Mouse (Mus musculus): Measurements from ENCODE around the gene Trim50. TPM values are rescaled to one million over a fixed set of nuclear protein-coding genes. Genes with fewer than 3 reads are reported as not detected.
"Not testable (repeated sequence)": the region's sequence is repeated elsewhere in the genome, so short reads cannot be mapped to it uniquely, and the experiment has no call there.

The Trim50 gene
- polyA plus RNA-seq, 1 experiment from 2014 or later, result not detected

DNA sequence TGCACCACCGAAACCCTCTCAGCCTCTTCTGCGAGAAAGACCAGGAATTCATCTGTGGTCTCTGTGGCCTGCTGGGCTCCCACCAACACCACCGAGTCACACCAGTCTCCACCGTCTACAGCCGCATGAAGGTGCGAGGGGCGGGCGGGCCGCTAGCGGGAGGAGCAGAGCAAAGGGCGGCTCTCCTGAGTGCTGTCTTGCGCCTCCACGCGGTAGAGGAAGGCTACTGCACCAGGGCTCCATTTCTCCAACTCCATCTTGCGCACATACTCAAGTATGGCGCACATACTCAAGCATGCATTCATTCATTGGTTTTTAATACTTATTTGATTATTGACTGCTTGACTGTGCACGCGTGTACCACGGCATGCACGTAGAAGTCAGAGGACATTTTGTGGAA is 469 bp downstream of the Trim50 start:
- Histone ChIP-seq H3K36me3 (ENCODE audit: inconsistent target) (no peaks in the 10 kb centered on the region), H3K4me3 (ENCODE audit: inconsistent target) (no peak overlapping the region), H3K79me2 (ENCODE audit: inconsistent target) (no peaks in the 10 kb centered on the region), H3K27ac (no peak overlapping the region)
- 35% methylated on average over 20 of the region's 20 CpGs for WGBS (ENCODE audit: missing documents)

DNA sequence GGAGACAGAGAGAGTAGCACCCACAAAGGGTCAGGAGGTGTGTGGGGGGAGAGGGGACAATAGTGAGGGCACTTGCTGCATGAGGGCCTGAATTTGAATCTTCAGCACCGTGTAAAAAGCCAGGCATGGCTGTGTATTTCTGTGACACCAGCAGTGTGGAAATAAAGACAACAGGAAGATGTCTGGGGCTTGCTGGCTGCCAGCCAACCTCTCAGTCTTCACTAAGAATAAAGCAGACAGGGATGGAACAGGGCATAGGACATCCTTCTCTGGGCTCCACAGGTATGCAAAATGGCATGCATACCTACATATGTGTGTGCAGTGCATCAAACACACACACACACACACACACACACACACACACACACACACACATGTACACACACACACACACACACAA is 3.0 kb downstream of the Trim50 start:
- Histone ChIP-seq H3K4me3 (ENCODE audit: inconsistent target) (no peak overlapping the region), H3K36me3 (ENCODE audit: inconsistent target) (no peaks in the 10 kb centered on the region), H3K27ac (no peak overlapping the region), H3K79me2 (ENCODE audit: inconsistent target) (no peaks in the 10 kb centered on the region)
- 27% methylated on average over 1 of the region's 1 CpGs for WGBS (ENCODE audit: missing documents)

- Histone ChIP-seq H3K4me3 (ENCODE audit: inconsistent target) (no peak overlapping the region), H3K36me3 (ENCODE audit: inconsistent target) (no peaks in the 10 kb centered on the region), H3K79me2 (ENCODE audit: inconsistent target) (no peaks in the 10 kb centered on the region), H3K27ac (no peak overlapping the region)
- WGBS (ENCODE audit: missing documents), result 66% methylated on average over 2 of the region's 2 CpGs
Measured at GRCm38 (mm10) chr5:135357556-135357955, 4.5 kb downstream of the Trim50 start.

DNA sequence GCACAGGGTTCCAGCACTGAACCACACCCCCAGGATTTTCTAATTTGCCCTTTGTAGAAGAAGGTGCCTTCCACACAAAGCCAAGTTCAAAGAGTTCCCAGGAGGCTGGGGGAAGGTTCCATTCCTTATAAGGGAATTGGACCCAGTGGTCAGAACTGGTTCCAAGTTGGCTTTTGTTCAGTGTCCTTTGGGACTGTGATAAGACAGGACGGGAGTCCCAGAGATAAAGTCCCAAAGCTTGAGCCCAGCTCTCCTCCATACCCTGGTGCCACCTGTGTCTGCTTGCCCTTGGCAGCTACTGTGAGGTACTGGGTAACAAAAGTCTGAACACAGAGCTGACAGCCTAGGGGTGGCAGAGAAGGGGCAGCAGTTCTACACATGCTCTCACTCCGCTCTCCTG is 6.7 kb downstream of the Trim50 start:
- WGBS (ENCODE audit: missing documents), result 91% methylated on average over 2 of the region's 2 CpGs
- Histone ChIP-seq H3K79me2 (ENCODE audit: inconsistent target) (no peaks in the 10 kb centered on the region), H3K27ac (no peak overlapping the region), H3K4me3 (ENCODE audit: inconsistent target) (no peak overlapping the region), H3K36me3 (ENCODE audit: inconsistent target) (no peaks in the 10 kb centered on the region)

DNA sequence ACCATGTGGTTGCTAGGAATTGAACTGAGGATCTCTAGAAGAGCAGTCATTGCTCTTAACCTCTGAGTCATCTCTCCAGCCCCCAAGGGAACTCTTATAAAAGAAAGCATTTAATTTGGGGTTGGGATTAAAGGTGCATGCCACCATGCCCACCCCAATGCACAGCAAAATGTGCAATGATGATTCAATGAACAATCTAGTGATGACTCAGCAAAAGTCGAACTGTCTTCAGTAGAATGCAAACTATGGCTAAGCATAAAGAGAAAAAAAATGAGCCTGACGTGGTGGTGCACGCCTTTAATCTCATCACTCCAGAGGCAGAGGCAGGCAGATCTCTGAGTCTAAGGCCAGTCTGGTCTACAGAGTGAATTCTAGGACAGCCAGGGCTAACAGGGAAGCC is 9.5 kb downstream of the Trim50 start:
- H3K36me3 ChIP-seq (ENCODE audit: inconsistent target), result no peaks in the 10 kb centered on the region
- H3K4me3 ChIP-seq (ENCODE audit: inconsistent target), result no peak overlapping the region
- 74% methylated on average over 3 of the region's 3 CpGs for WGBS (ENCODE audit: missing documents)
- no peak overlapping the region for H3K27ac ChIP-seq
- no peaks in the 10 kb centered on the region for H3K79me2 ChIP-seq (ENCODE audit: inconsistent target)

GRCm38 (mm10) chr5:135363540-135363939 is 10.4 kb downstream of the Trim50 start:
- WGBS (ENCODE audit: missing documents), result 42% methylated on average over 12 of the region's 12 CpGs
- no peak overlapping the region for H3K27ac ChIP-seq
- H3K4me3 ChIP-seq (ENCODE audit: inconsistent target), result no peak overlapping the region

DNA sequence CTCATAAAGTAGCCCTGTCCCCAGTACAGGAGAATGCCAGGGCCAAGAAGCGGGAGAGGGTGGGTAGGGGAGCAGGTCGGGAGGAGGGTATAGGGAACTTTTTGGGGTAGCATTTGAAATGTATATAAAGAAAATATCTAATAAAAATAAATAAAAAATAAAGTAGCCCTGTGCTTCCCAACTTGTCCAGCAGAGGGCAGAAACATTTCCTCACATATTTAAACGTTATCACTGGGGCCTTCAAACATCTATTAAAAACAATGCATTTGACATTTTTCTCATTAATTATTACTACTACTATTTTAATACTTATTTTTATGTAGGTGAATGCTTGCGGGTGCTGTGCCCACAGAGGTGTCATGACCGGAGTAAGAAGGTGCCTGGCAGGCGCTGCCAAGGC is 14.7 kb downstream of the Trim50 start:
- H3K36me3 ChIP-seq (ENCODE audit: inconsistent target), result no peaks in the 10 kb centered on the region
- WGBS (ENCODE audit: missing documents), result 52% methylated on average over 6 of the region's 6 CpGs

More at GRCm38 (mm10) chr5:135363540-135363939, 10.4 kb downstream of the Trim50 start:
- Histone ChIP-seq H3K36me3 (ENCODE audit: inconsistent target) (no peaks in the 10 kb centered on the region), H3K79me2 (ENCODE audit: inconsistent target) (no peaks in the 10 kb centered on the region)

GRCm38 (mm10) chr5:135368312-135368711 is 15.2 kb downstream of the Trim50 start:
- Histone ChIP-seq H3K36me3 (ENCODE audit: inconsistent target) (no peaks in the 10 kb centered on the region), H3K79me2 (ENCODE audit: inconsistent target) (peaks cover 7% of the 10 kb centered on the region; the same call in 1 of the 2 replicates), H3K4me3 (ENCODE audit: inconsistent target) (no peak overlapping the region), H3K27ac (no peak overlapping the region)
- 81% methylated on average over 4 of the region's 6 CpGs for WGBS (ENCODE audit: missing documents)

More for the DNA sequence above, 14.7 kb downstream of the Trim50 start:
- H3K4me3 ChIP-seq (ENCODE audit: inconsistent target), result no peak overlapping the region
- no peak overlapping the region for H3K27ac ChIP-seq
- H3K79me2 ChIP-seq (ENCODE audit: inconsistent target), result peaks cover 7% of the 10 kb centered on the region; the same call in 1 of the 2 replicates

- not testable (repeated sequence) for H3K79me2 ChIP-seq (ENCODE audit: inconsistent target); H3K36me3 ChIP-seq (ENCODE audit: inconsistent target)
- WGBS (ENCODE audit: missing documents), result 64% methylated on average over 7 of the region's 9 CpGs
- peak overlapping the region; percentile 72 for H3K4me3 ChIP-seq (ENCODE audit: inconsistent target)
- peak overlapping the region; percentile 73 for H3K27ac ChIP-seq
Measured at GRCm38 (mm10) chr5:135369196-135369595, 16.1 kb downstream of the Trim50 start.

GRCm38 (mm10) chr5:135369787-135370654 is 16.9 kb downstream of the Trim50 start, which contains the start of gene Nsun5:
Nsun5 (plus strand) TSS chr5:135369953.
- H3K4me3 ChIP-seq (ENCODE audit: inconsistent target), result peak within 1 kb of the TSS; percentile 72
- H3K79me2 ChIP-seq (ENCODE audit: inconsistent target), result peaks cover 7% of the 10 kb centered on the region; the same call in 1 of the 2 replicates
- WGBS (ENCODE audit: missing documents), result 1% methylated on average over 64 of the region's 64 CpGs
- peaks cover 11% of the 10 kb centered on the region for H3K36me3 ChIP-seq (ENCODE audit: inconsistent target)
- peak within 1 kb of the TSS; percentile 73 for H3K27ac ChIP-seq

DNA sequence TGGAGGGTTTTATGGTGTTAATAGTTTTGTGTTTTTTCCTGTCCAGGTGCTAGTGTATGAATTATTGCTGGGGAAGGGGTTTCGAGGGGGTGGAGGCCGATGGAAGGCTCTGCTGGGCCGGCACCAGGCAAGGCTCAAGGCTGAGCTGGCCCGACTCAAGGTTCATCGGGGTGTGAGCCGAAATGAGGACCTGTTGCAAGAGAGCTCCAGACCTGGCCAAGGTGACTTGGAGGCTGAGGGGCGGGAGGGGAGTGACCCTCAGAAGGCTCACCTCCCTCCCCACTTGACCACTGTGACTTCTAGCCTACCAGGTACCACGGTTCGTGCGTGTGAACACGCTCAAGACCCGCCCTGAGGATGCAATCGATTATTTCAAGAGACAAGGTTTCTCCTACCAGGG is 18.1 kb downstream of the Trim50 start:
- H3K36me3 ChIP-seq (ENCODE audit: inconsistent target), result peaks cover 23% of the 10 kb centered on the region
- WGBS (ENCODE audit: missing documents), result 91% methylated on average over 10 of the region's 13 CpGs
- H3K4me3 ChIP-seq (ENCODE audit: inconsistent target), result no peak overlapping the region
- H3K27ac ChIP-seq, result no peak overlapping the region
- H3K79me2 ChIP-seq (ENCODE audit: inconsistent target), result peaks cover 7% of the 10 kb centered on the region; the same call in 1 of the 2 replicates

- peaks cover 44% of the 10 kb centered on the region for H3K36me3 ChIP-seq (ENCODE audit: inconsistent target)
- H3K79me2 ChIP-seq (ENCODE audit: inconsistent target), result peaks cover 7% of the 10 kb centered on the region; the same call in 1 of the 2 replicates
- H3K4me3 ChIP-seq (ENCODE audit: inconsistent target), result no peak overlapping the region
- no peak overlapping the region for H3K27ac ChIP-seq
- WGBS (ENCODE audit: missing documents), result 95% methylated on average over 5 of the region's 5 CpGs
Measured at GRCm38 (mm10) chr5:135373601-135374000, 20.5 kb downstream of the Trim50 start.

GRCm38 (mm10) chr5:135375167-135375566 is 22.1 kb downstream of the Trim50 start:
- WGBS (ENCODE audit: missing documents), result 61% methylated on average over 8 of the region's 8 CpGs
- H3K79me2 ChIP-seq (ENCODE audit: inconsistent target), result peaks cover 6% of the 10 kb centered on the region; the same call in 1 of the 2 replicates
- H3K36me3 ChIP-seq (ENCODE audit: inconsistent target), result peaks cover 59% of the 10 kb centered on the region
- no peak overlapping the region for H3K27ac ChIP-seq
- H3K4me3 ChIP-seq (ENCODE audit: inconsistent target), result no peak overlapping the region

DNA sequence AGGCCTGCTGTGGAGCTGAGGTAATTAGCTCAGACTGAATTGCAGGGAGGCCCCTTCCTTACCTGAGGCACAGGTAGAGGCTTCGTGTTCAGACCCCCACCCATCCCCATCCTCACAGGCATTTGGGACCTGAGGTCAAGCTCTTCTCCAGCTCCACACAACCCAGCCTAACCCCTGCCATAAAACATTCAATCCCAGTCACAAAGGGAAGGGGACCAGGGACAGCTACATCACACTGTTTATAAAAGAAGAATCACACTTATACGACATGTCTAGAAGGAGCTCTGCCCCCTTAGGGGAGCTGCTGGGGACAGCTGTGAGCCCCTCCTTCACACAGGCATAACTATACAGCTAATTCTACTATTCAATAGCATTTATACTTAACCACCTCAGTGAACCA is 23.2 kb downstream of the Trim50 start:
- Histone ChIP-seq H3K4me3 (ENCODE audit: inconsistent target) (no peak overlapping the region), H3K79me2 (ENCODE audit: inconsistent target) (no peaks in the 10 kb centered on the region), H3K36me3 (ENCODE audit: inconsistent target) (peaks cover 71% of the 10 kb centered on the region), H3K27ac (no peak overlapping the region)
- 84% methylated on average over 2 of the region's 2 CpGs for WGBS (ENCODE audit: missing documents)

- H3K79me2 ChIP-seq (ENCODE audit: inconsistent target), result no peaks in the 10 kb centered on the region
- H3K27ac ChIP-seq, result no peak overlapping the region
- WGBS (ENCODE audit: missing documents), result 91% methylated on average over 4 of the region's 4 CpGs
- no peak overlapping the region for H3K4me3 ChIP-seq (ENCODE audit: inconsistent target)
- H3K36me3 ChIP-seq (ENCODE audit: inconsistent target), result peaks cover 93% of the 10 kb centered on the region
Measured at GRCm38 (mm10) chr5:135380681-135381080, 27.6 kb downstream of the Trim50 start.

Data from macrophage (primary cell).